Mouse (Mus musculus): Measurements from ENCODE around the gene Vax1.

The Vax1 gene

GRCm38 (mm10) chr19:59170766-59171095 lies 875 bp upstream of the Vax1 start:
- in situ Hi-C loops (cut with MseI, MboI), result no loop called here

DNA sequence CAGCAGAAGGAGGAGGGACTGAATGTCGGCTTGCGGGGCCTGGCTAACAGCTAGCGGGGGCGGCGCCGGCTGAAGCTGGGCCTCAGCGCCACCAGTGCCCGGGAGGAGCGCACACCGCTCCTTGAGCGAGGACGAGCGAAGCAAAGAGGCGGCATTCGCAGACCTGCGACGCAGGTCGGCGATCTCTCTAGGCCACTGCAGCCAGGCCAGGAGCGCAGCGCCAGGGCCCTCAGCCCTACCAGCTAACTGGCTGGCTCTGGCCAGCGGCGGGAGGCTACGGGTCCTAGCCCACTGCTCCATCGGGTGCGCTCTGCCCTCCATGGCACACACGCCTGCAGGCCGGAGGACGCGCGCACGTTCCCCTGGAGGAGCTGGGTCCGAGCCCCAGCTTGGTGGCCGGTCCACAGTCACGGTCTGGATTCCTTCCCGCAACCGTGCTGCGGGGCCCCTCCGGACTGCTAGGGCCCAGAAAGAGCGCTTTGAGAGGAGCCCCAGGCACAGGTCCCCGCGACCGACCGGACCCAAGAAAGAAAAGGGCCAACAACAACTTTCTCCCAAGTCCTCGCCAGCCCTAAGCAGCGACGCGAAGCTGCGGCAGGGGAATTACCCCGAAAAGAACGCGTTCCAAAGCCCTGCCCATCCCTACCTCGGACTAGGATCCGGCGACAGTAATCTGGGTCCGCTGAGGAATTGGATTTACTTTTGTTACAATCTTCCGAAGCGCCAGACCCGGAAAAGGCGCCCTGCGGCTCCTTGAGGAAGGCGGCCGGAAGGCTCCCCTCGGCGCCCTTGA lies 517 bp downstream of the Vax1 start:
- in situ Hi-C loops (cut with MseI, MboI), result no loop called here

DNA sequence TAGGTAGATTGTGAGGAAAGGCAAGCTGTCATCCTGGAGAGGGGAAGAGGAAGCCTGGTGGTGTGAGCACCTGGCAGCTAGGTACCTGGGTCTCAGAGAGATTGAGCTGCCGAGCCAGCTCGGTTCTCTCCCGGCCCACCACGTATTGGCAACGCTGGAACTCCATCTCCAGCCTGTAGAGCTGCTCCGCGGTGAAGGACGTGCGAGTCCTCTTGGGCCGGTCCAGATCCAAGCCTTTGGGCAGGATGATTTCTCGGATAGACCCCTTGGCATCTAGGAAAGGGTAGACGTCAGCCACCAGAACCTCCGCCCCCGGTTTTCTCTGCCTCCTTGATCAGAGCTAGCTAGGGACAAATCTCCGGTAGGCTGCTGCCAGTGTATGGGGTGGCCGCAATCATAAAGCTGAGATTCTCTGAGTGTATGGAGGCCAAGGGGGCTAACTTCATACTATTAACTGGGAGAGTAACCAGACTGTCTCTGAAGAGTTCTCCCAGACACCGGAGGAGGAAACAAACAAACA lies 1.4 kb downstream of the Vax1 start:
- in situ Hi-C loops (cut with MseI, MboI), result no loop called here

DNA sequence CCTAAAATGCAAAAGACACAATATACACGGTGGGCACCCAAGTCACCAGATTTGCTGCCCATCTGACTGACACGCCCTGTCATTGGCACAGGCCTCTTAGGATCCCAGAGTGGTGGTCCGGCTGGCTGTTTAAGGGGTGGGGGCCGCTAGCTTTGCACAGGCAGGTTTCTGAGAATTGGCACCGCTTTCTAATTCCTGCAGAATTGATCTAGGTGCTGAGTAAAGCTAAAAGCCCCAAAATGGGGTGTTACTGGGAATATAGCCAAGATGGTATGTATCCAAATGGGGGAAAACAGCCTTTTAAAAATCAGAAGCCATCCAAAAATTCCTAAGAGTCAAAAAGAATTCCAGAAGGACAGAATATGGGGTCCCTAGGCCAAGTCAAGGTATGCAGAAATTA lies 2.0 kb downstream of the Vax1 start:
- in situ Hi-C loops (cut with MseI, MboI), result no loop called here

- in situ Hi-C loops (cut with MseI, MboI), result no loop called here
Observed at GRCm38 (mm10) chr19:59166879-59167278, 3.0 kb downstream of the Vax1 start.

GRCm38 (mm10) chr19:59166311-59166761 lies 3.5 kb downstream of the Vax1 start:
- in situ Hi-C loops (cut with MseI, MboI), result no loop called here

- in situ Hi-C loops (cut with MseI, MboI), result no loop called here
Observed at GRCm38 (mm10) chr19:59165577-59165976, 4.3 kb downstream of the Vax1 start.

GRCm38 (mm10) chr19:59164896-59165560 lies 4.8 kb downstream of the Vax1 start:
- in situ Hi-C loops (cut with MseI, MboI), result no loop called here

- in situ Hi-C loops (cut with MseI, MboI), result no loop called here
Observed at GRCm38 (mm10) chr19:59164111-59164510, 5.7 kb downstream of the Vax1 start.

- in situ Hi-C loops (cut with MseI, MboI), result no loop called here
Observed at GRCm38 (mm10) chr19:59156702-59157101, 13.2 kb downstream of the Vax1 start.

GRCm38 (mm10) chr19:59154171-59154570 lies 15.7 kb downstream of the Vax1 start:
- in situ Hi-C loops (cut with MseI, MboI), result no loop called here

DNA sequence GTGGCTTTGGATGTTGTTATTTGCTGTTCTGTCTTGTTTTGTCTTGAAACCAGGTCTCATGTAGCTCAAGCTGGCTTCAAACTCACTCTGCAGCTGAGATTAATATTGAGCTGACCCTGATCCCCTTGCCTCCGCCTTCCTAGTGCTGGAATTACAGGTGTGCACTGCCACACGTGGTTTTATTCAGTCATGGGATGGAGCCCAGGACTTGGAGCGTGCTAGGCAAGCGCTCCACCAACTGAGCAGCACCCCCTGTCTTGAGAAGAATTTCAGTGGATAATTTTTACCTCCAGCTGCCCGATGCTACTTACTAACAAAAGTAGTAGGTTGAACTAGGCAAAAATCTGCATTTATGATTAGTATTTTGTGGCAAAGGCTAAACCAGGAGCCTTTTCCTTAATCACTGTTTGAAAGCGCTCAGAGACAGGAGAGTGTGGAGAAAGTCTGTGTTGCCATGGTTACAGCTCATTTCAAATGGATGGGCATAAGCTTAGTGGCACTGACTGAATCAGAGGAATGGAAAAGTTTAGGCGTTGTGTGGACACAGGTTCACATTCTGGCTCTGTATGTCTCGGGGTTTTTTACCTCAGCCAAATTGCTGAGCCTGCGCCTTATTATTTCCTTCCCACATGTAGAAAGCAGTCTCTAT lies 24.2 kb downstream of the Vax1 start:
- in situ Hi-C loops (cut with MseI, MboI), result no loop called here

- in situ Hi-C loops (cut with MseI, MboI), result no loop called here
Observed at GRCm38 (mm10) chr19:59145064-59145463, 24.8 kb downstream of the Vax1 start.

DNA sequence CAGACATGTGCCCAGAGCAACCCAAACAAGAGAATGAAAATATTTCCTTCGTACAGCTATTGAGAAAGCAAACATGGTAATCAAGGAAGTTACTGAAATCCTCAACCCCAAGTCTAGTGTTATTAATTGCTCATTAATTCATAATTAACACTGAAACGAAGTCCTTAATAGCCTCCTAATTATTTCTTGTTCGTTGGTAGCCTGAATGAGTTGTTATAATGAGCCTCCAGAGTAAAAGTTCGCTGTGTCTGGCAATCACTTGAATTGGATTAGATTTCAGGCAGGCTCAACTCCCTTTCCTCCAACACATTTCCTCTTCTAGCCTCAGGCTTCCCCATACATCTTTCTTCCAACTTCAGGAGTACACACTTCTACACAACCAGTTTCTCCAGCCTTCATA lies 27.6 kb downstream of the Vax1 start:
- in situ Hi-C loops (cut with MseI, MboI), result no loop called here

- in situ Hi-C loops (cut with MseI, MboI), result no loop called here
Observed at GRCm38 (mm10) chr19:59135387-59135786, 34.5 kb downstream of the Vax1 start.

DNA sequence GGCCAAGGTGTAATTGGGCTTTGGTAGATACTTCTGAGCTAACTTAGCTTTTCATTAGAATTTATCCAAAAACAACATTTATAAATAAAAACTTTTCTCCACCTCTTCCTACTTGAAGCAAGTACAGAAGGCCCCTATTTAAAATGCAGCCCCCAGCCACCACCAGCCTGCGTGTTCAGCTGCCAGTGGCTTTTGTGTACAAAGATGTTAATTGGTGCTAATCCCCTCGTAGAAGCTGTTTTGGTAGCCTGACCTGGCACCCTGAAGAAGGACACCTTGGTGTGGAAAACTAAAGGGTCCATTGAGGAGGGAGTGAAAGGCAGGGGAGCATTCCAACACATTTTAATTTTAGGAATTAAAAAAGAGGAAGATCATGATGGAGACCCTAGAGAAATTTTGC lies 34.9 kb downstream of the Vax1 start:
- in situ Hi-C loops (cut with MseI, MboI), result no loop called here

DNA sequence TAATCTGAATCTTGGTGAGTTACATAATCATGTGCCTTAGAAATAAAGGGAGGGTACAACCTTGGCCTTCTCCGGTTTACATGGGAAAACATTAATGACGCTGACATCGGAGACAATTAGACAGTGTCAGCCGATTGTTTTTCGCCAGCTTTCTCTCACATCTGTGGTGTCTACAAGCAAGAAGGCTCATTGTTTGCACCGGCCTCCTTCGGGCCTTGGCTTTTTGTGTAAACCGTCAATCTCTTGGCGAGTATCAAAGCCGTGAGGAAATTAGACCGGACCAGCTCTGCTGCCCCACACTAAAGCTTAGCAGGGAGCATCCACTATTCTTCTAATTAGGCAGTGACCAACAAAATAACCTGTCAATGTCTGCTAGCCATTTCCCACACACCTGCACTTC lies 36.7 kb downstream of the Vax1 start:
- in situ Hi-C loops (cut with MseI, MboI), result no loop called here

GRCm38 (mm10) chr19:59129671-59130070 lies 40.2 kb downstream of the Vax1 start:
- in situ Hi-C loops (cut with MseI, MboI), result no loop called here

DNA sequence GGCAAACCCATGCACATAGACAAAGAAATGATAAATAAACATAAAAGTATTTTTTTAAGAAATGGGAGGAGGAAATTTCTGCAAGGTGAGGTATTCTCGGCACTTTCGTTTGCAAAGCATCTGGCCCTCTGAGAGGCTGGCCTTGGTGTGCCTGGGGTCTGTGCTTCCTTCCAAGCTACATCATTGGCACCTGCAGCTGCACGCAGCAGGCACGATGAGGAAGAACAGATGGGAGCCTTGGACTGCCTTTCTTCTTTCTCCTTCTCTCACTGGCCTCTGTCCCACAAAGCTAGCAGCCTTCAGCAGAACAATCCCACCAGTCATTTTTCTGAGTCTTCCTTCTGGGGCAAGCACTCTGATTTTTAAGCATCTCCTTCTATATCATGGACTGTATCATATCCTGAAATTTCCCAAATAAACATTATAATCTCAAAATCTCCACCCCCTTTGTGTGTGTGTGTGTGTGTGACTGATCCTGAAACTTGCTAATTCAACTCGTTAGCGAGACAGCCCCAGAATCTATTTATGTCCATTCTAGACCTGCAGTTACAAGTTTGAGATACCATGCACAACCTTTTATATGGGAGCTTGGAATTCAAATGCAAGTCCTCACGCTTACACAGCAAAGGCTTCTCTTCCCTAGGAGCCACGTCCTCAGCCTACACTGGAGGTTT lies 41.2 kb downstream of the Vax1 start:
- in situ Hi-C loops (cut with MseI, MboI), result no loop called here

DNA sequence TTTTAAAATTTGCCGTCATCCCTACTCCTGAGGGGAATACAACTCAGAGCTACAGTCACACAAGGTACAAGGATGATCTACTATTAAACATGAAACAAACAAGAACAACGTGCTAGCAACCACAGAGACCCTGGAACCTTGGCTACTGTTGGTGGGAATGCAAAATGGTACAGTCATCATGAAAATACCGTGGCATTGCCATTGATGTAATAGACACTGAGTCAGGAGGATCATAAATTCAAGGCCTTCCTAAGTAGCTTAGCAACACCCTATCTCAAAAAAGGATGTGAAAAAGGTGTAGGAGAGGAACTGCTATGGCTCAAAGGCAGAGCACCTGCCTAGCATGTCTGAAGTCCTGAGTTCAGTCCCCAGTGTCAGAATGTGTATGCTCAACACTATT lies 42.4 kb downstream of the Vax1 start:
- in situ Hi-C loops (cut with MseI, MboI), result no loop called here
